Mouse (Mus musculus) lung, embryonic 14.5 days (tissue): Measurements from ENCODE around the gene Fth1. TPM values are rescaled to one million over a fixed set of nuclear protein-coding genes. Genes with fewer than 3 reads are reported as not detected.
A peak's percentile ranks its signal among the peaks of the same experiment; 100 is the strongest.

Experiments
- ATAC-seq: fragments of 200-750 bp; cut with Nextera tagmentation; 2 replicates; pipeline ENCODE4 v1.8.0; 2017; ENCODE audit warnings: mild to moderate bottlenecking, moderate TSS enrichment, moderate library complexity; ENCODE audit not compliant: insufficient read depth
- DNase-seq: peaks from one replicate; pipeline ENCODE4 v3.0.0-alpha.2; 2015
- H3K27ac ChIP-seq: fragments of 300-500 bp; sonication (generic); 2 replicates; pipeline ENCODE4 v1.5.1; 2014; ENCODE audit warnings: low read depth, mild to moderate bottlenecking, moderate library complexity
- H3K27me3 ChIP-seq: fragments of 300-500 bp; sonication (generic); 2 replicates; pipeline ENCODE4 v1.6.1; 2014; ENCODE audit warnings: low read length, control low read depth; ENCODE audit not compliant: insufficient read depth
- H3K36me3 ChIP-seq: fragments of 300-500 bp; sonication (generic); 2 replicates; pipeline ENCODE4 v1.6.1; 2014; ENCODE audit warnings: control low read depth; ENCODE audit not compliant: insufficient read depth
- H3K4me1 ChIP-seq: fragments of 300-500 bp; sonication (generic); 2 replicates; pipeline ENCODE4 v1.6.1; 2014; ENCODE audit warnings: antibody characterized with exemption, control low read depth; ENCODE audit not compliant: insufficient read depth
- H3K4me2 ChIP-seq: fragments of 300-500 bp; sonication (generic); 2 replicates; pipeline ENCODE4 v1.6.1; 2014; ENCODE audit warnings: mild to moderate bottlenecking
- H3K4me3 ChIP-seq: fragments of 300-500 bp; sonication (generic); 2 replicates; pipeline ENCODE4 v1.5.1; 2014; ENCODE audit warnings: low read depth, low read length
- H3K9ac ChIP-seq: fragments of 300-500 bp; sonication (generic); 2 replicates; pipeline ENCODE4 v1.6.1; 2014
- H3K9me3 ChIP-seq: fragments of 300-500 bp; sonication (generic); 2 replicates; pipeline ENCODE4 v1.6.1; 2016; ENCODE audit warnings: low read depth, low read length, control low read depth
- CTCF ChIP-seq: IDR thresholded peaks from 2 replicates; pipeline ENCODE4 v1.5.1; 2016; ENCODE audit warnings: antibody characterized with exemption, low read depth
- WGBS: fragments of 180-500 bp; shearing (Covaris S2); extraction: QIAGEN DNeasy Blood & Tissue Kit; methylation state at CpG from one replicate; pipeline ENCODE4 v1.1.7; 2014; 5-methylcytosine and 5-hydroxymethylcytosine counted together
- polyA plus RNA-seq: library from polyadenylated mRNA; unstranded; fragments of >200 nt; fragmentation: Nextera tagmentation; extraction: Ambion mirVana; gene quantifications from 2 replicates; pipeline ENCODE4 v1.2.1, GENCODE M21; 2014

Fth1 gene
- polyA plus RNA-seq, 1 experiment from 2014 or later: 1,692 TPM

GRCm38 (mm10) chr19:9997204-9998062 lies 17.0 kb downstream of the Fth1 start:
- no peaks in the 10 kb centered on the region for H3K36me3 ChIP-seq
- DNase-seq: no peak
- no peak overlapping the region for H3K9ac ChIP-seq
- H3K9me3 ChIP-seq: no peaks in the 10 kb centered on the region
- no peak overlapping the region for H3K4me3 ChIP-seq
- no peaks in the 10 kb centered on the region for H3K27me3 ChIP-seq
- WGBS: 63% methylated on average over 12 of the region's 12 CpGs
- no peaks in the 10 kb centered on the region for H3K4me1 ChIP-seq
- no peak overlapping the region; the same call in 1 of the 2 replicates for H3K27ac ChIP-seq
- TF ChIP-seq CTCF: no peak
- no peak overlapping the region for H3K4me2 ChIP-seq
- no peak for ATAC-seq

GRCm38 (mm10) chr19:9998063-9998416 lies 17.6 kb downstream of the Fth1 start:
- no peak overlapping the region for H3K4me3 ChIP-seq
- H3K4me1 ChIP-seq: no peaks in the 10 kb centered on the region
- H3K9ac ChIP-seq: no peak overlapping the region
- no peaks in the 10 kb centered on the region for H3K36me3 ChIP-seq
- TF ChIP-seq CTCF: no peak
- H3K27ac ChIP-seq: no peak overlapping the region
- no peak for DNase-seq
- H3K4me2 ChIP-seq: no peak overlapping the region
- no peaks in the 10 kb centered on the region for H3K9me3 ChIP-seq
- H3K27me3 ChIP-seq: no peaks in the 10 kb centered on the region
- 73% methylated on average over 2 of the region's 2 CpGs for WGBS
- no peak for ATAC-seq

- no peak overlapping the region for H3K9ac ChIP-seq
- H3K27me3 ChIP-seq: no peaks in the 10 kb centered on the region
- no peak for DNase-seq
- 58% methylated on average over 13 of the region's 13 CpGs for WGBS
- no peak overlapping the region for H3K4me3 ChIP-seq
- H3K27ac ChIP-seq: no peak overlapping the region
- no peaks in the 10 kb centered on the region for H3K9me3 ChIP-seq
- no peak for ATAC-seq
- no peaks in the 10 kb centered on the region for H3K36me3 ChIP-seq
- TF ChIP-seq CTCF: no peak
- no peak overlapping the region for H3K4me2 ChIP-seq
- no peaks in the 10 kb centered on the region for H3K4me1 ChIP-seq
These were observed 18.5 kb downstream of the Fth1 start for GRCm38 (mm10) chr19:9998736-9999486.

DNA sequence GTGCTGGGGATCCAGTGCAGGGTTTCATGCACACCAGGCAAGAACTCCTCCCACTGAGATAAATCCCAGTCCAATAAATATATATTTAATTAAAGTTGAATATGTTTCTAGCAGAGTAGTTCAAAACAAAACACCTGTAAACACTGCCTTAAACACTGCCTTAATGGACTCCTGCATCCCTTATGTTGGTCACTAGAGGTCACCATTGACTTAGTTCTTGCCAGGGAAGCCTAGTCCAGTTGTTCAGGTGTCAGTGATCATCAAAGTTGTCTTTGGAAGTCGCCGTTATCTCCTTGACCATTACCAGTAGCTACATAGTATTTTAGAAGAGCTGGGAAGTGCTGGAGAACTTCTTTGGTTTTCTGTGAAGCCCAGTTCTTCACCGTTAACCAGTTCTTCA lies 19.9 kb downstream of the Fth1 start:
- Histone ChIP-seq H3K4me2 (no peak overlapping the region), H3K27ac (no peak overlapping the region), H3K27me3 (no peaks in the 10 kb centered on the region), H3K4me3 (no peak overlapping the region), H3K9me3 (no peaks in the 10 kb centered on the region), H3K9ac (no peak overlapping the region), H3K4me1 (no peaks in the 10 kb centered on the region), H3K36me3 (no peaks in the 10 kb centered on the region)
- ATAC-seq (no peak), DNase-seq (peak; percentile 76)
- WGBS: 20% methylated on average over 3 of the region's 3 CpGs
- peak; percentile 85 for TF ChIP-seq CTCF

DNA sequence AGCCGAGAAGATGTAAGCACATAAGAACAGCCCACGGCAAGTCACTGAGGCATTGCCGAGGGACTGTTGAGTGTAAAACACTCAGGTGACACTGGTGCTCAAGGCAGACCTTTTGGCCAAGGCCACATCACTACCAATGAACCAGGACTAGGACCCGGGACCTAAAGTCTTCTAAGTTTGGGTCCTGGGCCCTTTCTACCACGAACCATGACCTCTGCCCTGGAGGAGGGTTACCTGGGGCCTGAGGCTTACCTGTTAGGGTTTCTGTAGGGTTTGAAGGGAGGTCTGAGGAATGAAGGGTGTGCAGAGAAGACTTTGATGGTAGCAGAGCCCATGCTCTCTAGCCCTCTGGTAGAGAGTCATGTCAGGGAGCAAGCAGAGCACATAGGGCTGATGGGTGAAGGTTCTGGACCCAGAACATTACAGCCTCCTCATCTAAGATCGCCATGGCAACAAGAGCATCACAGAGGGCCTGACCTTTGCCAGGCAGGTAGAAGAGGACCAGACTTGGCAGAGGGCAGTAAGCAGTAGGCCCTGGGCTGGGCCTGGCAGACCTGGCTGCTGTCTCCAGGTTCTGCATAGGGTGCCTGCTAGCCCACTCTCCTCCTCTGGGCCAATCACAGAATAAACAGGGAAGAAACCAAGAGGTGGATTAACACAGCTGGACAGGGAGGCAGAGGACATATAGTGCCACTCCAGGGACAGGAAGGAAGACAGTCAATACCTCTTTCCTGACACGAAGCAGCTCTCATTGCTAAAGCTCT lies 21.0 kb downstream of the Fth1 start, which contains the start of the genes Best1 and Rab3il1:
Best1 (minus strand) TSS at position 428 of the 764 bp plus-strand sequence.
Rab3il1 (plus strand) TSS at position 464 of the 764 bp plus-strand sequence.
- H3K36me3 ChIP-seq: no peaks in the 10 kb centered on the region
- 67% methylated on average over 7 of the region's 7 CpGs for WGBS
- no peak within 1 kb of the TSS for H3K27ac ChIP-seq
- H3K4me3 ChIP-seq: no peak within 1 kb of the TSS
- H3K9me3 ChIP-seq: no peaks in the 10 kb centered on the region
- no peak within 1 kb of the TSS for H3K9ac ChIP-seq
- ATAC-seq (no peak), DNase-seq (no peak)
- no peak for TF ChIP-seq CTCF
- H3K27me3 ChIP-seq: no peaks in the 10 kb centered on the region
- no peaks in the 10 kb centered on the region for H3K4me1 ChIP-seq
- no peak within 1 kb of the TSS for H3K4me2 ChIP-seq

- H3K4me2 ChIP-seq: no peak overlapping the region
- H3K27me3 ChIP-seq: no peaks in the 10 kb centered on the region
- DNase-seq: no peak
- H3K4me3 ChIP-seq: no peak overlapping the region
- H3K27ac ChIP-seq: no peak overlapping the region
- H3K9me3 ChIP-seq: no peaks in the 10 kb centered on the region
- no peak for TF ChIP-seq CTCF
- 91% methylated on average over 1 of the region's 1 CpGs for WGBS
- no peaks in the 10 kb centered on the region for H3K4me1 ChIP-seq
- no peaks in the 10 kb centered on the region for H3K36me3 ChIP-seq
- no peak for ATAC-seq
- no peak overlapping the region for H3K9ac ChIP-seq
These were observed 23.3 kb downstream of the Fth1 start for GRCm38 (mm10) chr19:10003696-10004095.
